Mouse (Mus musculus) lung, postnatal 10 days (tissue): ENCODE results near the gene Cela1.
A peak's percentile ranks its signal among the peaks of the same experiment; 100 is the strongest.

Experiments used
- DNase-seq: peaks from one replicate; pipeline ENCODE4 v3.0.0; 2021

Cela1 gene

DNA sequence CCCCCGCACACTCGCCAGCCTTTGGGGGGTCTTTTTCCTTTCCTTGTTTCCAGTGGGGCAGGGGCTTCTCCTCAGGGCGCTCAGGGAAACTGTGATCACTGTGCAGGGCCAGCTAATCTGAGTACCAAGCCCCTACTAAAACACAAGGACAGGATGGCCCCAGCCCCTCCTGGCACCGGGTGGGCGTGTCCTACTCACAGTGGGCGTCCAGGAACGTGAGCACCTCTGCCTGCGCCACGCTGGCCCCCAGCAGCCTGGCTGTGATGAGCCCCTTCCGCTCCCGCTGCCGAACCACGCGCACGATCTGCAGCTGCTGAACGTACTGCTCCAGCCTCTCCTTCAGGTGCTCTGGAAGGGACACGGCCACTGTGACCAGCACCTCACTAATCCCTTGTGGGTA is 16.2 kb upstream of the Cela1 start:
- no peak for DNase-seq

DNA sequence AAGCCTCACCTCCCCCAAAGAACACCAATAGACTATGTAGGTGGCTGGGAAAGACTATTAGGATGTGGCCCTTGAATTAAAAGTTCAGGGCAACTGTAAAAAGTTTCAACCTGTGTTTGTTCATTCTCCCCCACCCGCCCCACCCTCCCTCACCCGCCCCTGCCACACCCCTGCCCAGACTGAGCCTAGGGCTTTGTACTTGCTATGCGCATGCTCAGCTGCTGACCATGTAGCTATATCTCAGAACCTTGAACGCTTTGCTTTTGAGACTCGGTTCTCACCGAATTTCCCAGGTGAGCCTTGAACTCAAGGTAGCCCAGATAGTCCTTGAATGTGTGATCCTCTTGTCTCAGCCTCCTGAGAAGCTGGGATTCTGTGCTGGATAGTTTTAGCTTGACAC is 14.1 kb upstream of the Cela1 start:
- DNase-seq, result no peak

DNA sequence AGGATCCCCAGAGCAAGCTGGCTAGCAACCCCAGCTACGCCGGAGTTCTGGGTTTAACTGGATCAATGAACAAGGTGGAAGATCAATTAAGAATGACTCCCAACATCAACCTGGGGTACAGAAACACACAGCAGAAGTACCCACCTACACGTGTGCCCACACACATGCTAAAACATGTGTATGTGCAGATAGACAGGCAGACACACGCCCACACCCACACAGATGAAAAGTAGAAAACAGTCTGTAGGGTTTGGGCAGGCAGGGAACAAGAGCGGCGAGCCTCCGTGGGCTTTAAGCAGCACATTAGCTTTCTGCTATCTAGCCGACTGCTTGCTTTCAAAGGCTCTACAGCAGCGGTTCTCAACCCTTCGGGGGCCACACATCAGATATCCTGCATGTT is 13.4 kb upstream of the Cela1 start:
- DNase-seq, result no peak

DNA sequence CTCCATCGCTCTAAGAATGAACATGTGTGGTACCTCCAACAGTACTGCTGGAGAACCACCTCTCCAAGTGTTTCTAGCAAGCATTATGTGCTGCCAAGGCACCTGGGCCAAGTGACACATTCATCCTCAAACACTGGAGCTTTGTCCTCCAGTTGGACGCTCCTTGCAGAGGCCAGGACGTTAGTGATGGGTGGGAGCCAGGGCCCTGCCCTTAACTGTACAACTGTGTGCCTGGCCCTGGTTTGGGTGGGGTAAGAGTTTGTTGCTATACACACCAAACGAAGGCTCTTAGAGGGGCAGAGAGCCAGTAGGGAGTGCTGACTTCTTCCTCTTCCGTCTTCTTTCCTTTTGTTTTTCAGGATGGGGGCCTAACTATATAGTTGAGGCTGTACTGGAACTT is 12.7 kb upstream of the Cela1 start:
- DNase-seq, result no peak

DNA sequence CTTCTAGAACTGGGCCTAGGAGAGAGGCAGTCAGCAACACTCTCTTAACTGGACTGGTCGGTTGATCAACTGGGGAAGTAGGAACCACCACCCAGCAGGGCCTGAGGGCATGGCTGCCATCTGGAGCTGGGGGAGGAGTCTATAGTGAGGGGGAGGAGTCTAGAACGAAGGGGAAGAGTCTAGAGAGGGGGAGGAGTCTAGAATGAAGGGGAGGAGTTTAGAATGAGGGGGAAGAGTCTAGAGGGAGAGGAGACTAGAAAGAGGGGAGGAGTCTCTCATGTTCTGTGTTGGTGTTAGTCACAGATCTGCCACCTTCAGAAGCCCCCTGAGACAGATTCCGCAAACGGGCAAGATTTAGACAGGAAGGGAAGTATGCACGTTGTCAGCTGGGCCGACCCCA is 11.7 kb upstream of the Cela1 start:
- DNase-seq, result no peak

DNA sequence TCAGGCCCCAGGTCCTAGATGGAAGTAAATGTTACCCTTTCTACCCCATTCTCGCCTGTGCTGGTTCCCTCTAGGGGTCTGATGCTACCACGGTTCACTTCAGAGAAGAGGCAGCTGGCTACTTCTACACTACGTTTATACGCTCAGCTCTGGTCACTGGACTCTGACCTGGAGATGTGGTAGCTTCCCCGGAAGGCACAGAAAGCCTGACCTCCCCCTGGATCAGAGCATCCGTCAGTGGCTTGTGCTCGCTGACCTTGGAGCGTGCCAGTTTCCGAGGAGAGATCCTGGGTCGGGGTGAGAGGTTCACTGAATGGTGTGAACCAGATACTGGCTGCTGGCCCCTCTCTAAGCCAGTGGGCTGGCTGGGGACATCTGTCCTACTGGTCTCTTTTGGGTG is 10.4 kb upstream of the Cela1 start:
- DNase-seq, result no peak

DNA sequence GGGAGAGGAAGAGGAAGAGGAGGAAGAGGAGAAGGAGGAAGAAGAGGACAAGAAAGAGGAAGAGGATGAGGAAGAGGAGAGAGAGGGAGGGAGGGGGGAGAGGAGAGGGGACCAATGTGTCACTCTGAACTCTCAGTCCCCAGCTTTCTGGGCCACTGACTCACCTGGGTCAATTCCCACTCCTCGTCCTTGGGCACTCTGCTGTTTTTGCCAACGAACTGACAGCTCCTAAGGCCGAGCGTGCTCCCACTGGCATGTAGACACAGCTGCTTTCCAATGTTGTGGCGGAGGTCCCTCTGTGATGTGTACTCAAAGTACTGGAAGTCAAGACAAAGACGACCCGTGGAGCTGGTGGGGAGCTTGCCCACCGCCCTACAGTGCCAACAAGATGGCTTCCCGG is 6.7 kb upstream of the Cela1 start:
- DNase-seq, result no peak

DNA sequence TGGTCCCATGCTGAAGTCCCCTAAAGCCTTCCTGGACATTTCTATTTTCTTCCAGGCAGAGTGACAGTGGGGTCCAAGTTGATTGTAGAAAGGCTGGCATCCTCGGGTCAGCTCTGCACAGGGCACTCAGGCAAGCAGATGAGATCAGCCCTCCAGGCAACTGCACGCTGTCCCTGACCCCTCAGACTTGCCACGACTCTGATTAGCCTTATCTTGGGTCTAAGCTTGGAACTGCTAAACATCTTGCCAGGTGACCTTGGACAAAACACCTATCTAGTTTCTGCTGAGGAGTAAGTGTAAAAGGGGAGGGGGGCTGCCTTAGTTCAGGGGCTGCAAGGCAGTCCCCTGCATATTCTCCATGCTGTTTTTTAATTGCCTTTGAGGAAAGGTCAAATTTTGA is 4.3 kb upstream of the Cela1 start:
- DNase-seq, result no peak

DNA sequence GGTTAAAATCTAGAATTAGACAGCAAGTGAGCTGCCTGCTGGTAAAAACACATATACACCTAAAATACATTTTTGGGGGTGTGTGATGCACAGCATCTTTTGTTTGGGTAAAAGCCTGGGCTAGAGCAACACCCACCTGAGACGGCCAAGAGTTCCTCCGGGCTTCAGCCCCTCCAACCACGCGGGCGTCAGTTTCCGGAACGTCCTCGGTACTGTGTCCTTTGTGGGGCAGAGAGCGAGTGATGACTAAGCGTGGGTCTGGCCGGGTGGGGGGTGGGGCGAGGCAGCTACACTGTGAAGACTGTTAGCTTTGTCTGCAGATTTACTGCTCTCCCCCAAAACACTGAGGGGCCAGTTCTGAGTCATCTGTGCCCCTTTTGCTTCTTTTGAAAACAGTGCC is 732 bp downstream of the Cela1 start:
- DNase-seq, result no peak

DNA sequence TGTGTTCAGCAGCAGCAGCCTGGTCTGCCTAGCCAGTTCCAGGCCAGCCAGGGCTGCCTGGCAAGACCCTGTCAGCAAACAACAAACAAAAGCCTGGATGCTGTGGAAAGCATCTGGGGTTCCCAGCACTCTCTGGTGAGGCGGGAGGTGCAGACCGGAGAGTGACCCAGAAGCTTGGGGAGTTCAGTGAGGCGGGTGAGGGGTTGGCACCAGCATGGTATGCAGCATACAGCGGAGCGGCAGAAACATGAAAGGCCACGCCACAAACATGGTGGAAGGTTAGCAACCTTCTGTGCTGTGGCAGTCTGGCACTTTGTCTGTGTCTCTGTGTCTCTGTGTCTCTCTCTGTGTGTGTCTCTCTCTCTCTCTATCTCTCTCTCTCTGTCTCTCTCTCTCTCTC is 1.3 kb downstream of the Cela1 start:
- no peak for DNase-seq

DNA sequence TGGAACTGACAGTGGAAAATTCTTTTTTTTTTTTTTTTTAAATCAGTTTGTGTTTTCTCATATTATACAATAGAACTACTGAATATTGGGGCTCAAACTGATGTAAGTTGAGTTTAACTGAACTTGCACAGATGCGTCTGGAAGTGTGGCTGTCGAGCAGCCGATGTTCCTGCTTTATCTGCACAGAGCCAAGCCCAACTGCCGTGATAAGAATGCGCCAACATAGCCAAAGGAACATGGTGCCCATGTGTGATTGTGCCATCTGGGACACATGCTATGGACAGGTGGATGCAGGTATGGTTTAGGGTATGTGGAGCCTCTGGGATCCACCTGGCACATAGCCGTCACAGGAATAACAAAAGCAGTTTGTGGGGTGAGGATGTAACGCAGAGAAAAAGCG is 1.9 kb downstream of the Cela1 start:
- no peak for DNase-seq

DNA sequence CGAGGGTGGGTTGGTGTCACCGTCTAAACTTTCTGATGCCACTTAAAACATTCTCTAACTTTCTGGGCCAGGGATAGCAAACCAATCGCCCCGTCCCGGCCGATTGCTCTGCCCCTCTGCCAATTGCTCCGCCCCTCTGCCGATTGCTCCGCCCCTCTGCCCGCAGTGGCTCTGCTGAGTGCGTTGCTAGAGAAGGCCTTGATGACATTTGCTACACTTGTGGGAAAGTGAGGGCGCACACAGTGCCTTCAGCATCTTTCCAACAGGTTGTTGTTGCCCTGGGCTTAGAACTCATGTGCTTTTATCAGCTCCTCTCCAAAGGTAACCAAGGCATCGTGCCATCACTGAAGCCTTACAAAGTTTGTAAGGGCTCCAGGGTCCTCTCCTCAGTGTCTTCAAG is 2.5 kb downstream of the Cela1 start:
- DNase-seq, result no peak

DNA sequence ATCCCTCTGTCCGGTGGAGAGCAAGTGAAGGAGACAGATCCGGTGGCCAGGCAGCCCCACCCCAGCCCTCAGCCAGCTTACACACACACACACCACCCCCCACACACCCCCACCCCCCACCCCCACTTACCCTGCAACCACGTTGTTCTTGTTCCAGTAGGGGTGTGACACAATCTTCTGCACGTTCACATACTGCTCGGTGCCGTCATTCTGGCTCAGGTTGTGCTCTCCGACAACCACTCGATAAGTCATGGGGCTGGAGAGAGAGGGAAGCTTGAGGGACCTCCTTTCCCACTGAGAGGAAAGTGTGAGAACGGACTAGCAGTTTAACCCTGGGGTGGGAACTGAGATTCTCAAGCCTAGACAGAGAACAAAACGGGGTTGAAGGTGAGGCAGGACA is 3.3 kb downstream of the Cela1 start:
- no peak for DNase-seq

DNA sequence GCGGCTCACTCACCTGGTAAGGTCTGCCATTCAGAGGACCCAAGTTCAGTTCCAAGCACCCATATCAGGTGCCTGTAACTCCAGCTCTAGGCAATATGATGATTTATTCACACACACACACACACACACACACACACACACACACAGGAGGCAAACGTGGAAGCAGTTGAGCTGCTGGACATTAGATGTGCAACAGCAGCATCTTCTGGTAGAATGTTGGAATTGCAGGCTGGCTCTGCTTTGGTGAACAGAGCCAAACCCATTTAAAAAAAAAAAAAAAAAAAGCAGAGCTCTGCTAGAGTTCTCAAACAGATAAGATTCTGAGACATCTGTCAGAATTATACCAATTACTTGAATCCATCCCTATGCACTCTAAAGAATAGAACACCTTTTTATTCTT is 4.7 kb downstream of the Cela1 start:
- DNase-seq, result peak; percentile 91

DNA sequence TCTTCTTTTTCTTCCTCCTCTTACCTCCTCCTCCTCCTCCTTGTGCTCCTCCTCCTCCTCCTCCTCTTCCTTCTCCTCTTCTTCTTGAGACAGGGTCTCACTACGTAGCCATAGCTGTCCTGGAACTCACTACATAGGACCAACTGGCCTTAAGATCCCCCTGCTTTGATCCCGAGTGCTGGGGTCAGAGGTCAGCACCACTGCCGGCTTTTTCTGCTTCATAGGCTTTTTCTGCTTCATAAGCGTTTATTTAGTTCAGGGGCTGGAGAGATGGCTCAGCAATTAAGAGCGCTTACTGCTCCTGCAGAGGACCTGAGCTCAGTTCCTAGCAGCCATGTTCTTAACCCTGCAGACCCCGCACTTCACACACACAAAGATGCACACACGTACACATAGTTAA is 6.0 kb downstream of the Cela1 start:
- no peak for DNase-seq

DNA sequence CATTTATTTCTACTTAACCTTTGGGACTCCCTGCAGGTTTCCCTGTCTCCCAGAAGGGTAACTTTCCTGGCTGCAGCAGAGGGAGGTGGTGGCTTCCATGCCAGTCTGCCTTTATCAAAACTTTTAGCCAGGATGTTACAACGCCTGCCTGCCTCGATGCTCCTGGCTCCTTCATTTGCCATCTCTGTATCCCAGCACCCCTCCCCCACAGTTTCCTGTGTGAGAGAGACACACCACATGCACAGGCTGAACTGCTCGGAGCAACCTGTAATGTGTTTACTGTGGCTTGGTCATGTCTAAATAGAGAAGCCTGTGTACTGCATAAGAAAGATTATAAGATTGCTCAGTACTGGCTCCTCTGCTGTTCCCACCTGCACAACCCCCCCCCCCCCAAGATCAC is 7.3 kb downstream of the Cela1 start:
- DNase-seq, result no peak

DNA sequence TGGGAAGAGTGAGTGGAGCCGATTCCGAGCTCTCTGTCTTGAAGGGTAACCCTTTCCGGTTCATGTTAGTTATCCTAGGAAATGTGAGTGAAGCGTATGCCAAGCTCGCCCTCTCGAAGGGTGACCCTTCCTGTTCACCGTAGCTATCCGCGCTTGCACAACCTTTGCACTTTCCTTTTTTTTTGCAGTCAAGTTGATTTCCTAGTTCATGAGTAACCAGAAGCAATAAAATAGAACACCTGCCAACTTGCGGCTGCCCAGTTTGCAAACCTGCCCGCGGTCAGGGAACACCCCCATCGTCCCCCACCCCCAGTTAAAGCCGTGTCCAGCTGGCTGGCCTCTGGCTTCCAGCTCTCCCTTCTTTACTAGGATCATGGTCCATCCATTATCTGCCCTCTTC is 8.7 kb downstream of the Cela1 start:
- DNase-seq, result peak; percentile 32

DNA sequence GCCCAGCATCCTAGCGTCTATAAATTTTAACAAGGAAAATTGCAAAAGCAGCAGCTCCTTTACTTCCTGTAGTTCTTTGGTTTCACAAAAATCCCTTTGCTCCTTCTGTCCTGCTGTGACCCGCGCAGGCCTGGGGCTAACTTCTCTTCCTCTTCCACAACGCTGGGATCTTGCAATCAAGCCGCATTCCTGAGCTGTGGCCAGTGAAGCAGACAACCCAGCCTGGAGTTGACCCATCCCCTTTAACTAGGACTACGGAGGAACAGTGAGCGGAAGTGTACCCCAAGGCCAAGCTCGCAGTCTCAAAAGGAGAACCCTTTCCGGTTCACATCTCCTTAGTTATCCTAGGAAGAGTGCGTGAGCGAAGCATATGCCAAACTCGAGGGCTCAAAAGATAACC is 9.1 kb downstream of the Cela1 start:
- peak; percentile 24 for DNase-seq

DNA sequence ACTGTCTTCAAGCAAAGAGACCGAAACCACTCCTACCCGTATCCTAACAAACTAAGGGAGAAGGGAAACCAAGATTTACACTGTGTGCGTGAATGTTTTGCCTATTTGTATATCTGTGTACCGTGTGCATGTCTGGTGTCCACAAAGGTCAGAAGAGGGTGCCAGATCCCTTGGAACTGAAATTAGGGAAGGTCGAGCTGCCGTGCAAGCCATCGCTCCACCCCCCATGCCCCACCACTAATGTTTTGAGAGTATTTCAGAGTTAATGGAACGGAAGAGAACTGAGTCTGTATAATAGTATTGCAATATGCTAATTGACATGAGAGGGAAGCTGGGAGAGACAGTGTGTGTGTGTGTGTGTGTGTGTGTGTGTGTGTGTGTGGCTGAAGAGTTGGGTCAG is 10.0 kb downstream of the Cela1 start:
- no peak for DNase-seq

DNA sequence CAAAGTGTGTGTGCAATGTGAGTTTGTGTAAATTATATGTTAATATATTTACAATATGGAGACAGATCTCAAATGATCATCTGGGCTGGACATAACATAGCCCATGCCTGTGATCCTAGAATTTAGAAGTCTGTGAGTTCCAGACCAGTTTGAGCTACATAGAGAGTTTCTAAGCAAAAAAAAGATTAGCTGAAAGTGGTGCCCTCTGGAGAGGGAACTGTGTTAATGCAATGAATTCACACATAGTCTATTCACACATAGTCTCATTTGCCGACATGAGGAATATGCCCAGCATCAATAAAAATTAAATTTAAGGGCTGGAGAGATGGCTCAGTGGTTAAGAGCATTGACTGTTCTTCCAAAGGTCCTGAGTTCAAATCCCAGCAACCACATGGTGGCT is 11.2 kb downstream of the Cela1 start:
- DNase-seq, result no peak

DNA sequence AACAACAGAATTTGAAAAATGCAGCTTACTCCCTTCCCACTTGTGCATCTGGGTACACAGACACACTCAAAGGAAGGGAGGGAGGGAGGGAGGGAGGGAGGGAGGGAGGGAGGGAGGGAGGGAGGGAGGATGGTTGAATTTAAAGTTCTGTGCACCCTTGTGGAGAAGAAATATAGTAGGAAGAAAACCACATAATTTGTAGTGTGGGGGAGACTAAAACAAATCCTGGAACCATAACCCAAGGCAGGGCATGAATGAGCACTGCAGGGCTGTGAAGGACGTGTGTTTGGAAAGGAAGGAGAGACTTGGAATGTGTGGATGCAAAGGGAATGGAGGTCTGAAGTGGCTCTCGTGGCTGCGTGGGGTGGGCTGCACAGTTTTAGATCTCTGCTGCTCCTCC is 12.2 kb downstream of the Cela1 start:
- DNase-seq, result no peak

DNA sequence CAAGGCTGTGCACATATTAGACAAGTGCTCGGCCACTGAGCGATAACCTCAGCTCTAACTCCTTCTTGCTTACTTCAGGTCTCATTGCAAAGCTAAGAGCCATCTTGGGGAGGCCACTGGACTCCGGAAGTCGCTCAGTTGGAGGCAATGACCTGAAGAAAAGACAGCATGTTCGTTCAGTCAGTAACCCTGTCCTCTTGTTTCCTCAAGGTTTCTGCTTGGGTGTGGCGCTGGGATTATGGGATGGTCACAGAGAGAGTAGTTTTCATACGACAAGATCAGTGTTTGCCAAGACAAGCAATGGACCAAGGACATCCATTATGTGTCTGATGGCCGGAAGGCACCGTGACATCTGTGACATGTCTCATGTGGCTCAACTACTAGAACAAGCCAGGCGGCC is 13.2 kb downstream of the Cela1 start:
- no peak for DNase-seq

DNA sequence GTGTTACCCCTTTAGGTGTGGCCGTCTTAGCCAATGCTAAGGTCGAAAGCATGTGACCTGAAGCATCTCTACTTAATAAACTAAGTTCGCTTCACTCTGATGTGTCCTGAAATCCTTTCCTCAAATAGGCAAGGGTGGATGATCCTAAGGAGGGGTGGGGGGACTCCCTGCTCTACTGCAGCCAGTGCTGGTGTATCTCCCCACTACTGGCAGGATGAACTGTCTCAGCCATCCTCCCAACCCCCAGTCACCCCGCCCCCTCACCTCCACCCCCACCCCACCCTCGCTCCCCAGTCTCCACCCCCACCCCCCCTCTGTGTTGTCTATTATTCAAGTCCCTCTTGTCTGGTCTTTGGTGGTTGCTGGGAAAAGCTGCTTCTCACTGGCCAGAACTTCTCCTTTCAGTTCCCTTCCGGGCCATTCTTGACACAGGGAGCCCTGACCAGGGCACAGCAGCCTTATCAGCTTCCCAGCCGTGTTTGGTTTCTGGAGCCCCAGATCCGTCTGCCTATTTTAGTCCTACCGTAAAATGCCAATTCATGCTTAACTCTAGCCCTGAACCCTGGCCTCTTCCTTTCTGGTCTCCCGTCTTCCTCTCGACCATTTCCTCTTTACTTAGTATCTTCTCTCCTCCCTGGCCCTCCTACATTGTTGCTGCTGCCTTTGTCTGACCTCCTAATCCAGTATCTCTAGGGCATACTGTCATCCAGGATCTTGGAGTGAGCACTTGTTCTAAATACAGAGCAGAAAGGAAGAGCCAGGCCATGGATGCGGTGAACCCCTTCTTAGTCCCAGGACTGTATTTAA is 13.9 kb downstream of the Cela1 start:
- no peak for DNase-seq

DNA sequence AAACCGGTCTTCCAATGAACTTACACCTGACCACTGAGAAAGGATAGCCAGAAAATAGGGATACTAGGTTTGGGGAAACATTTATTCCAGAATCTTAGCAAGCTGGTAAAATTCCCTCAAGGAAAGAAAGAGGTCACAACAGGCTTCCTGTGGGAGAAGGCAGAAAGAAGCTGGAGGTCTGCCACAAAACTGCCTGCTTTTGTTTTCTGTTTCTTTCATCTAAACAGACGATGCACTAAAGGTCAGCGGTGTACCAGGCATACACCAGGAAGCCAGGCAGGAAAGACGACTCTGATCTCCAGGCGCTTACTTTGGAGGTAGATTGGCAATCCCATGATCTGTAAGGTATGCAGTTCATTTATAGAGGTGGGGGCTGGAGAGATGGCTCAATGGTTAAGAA is 16.9 kb downstream of the Cela1 start:
- peak; percentile 37 for DNase-seq

DNA sequence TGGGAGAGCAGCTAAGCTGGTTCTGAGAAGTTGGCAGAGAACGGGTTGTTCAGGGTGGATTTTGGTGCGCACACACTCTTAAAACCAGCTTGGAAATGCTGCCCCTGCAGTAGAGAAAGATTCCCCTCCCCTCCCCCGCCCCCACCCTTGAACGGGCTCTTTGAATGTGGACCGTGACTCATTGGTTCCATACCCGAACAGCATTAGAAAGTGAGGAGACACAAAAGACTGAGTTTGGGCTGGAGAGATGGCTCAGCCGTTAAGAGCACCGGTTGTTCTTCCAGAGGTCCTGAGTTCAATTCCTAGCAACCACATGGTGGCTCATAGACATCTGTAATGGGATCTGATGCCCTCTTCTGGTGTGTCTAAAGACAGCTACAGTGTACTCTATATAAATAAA is 17.7 kb downstream of the Cela1 start:
- DNase-seq, result no peak

DNA sequence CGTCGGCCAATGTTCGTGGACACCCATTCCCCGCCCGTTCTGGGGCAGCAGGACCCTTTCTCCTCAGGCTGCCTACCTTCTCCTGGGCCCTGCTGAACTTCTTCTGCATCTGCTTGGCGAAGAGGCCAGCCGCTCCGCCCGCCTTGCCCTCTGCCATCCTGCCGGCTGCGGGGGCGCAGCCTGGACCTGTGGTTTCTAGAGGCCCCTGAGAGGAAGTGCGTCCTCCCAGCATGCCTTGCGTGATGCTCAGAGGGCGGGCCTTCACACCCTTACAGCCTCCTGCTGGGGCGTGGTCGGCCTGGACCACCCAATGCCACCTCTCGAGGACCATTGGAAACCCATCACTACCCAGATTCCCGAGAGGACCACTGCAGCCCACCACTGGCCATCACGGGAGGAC is 18.4 kb downstream of the Cela1 start, which contains the start of gene Bin2:
TSS of gene Bin2 (minus strand) at position 217 of the 400 bp plus-strand sequence.
- peak; percentile 58 for DNase-seq
